Mouse (Mus musculus): ENCODE results near the gene Dennd1a.

DNA sequence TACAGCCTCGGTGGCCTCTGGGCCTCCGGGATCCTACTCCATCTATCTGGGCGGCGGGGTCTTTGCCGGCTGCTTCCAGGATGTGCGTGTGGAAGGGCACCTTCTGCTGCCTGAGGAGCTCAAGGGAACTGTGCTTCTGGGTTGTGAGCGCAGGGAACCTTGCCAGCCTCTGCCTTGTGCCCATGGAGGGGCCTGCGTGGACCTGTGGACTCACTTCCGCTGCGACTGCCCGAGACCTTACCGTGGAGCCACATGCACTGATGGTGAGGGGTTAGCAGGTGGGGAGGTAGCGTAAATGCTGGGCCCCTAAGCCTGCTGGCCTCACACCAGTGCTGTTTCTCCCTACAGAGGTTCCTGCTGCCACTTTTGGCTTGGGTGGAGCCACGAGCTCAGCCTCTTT is 496.5 kb downstream of the Dennd1a start:
- TF ChIP-seq CTCF (IDR thresholded peaks at IDR 0.05; ENCODE audit: control insufficient read depth, insufficient read depth, insufficient read length) (no peak), MYOD1 (IDR thresholded peaks at IDR 0.05; ENCODE audit: control insufficient read depth, insufficient read length, low read depth) (no peak), MYOG (IDR thresholded peaks at IDR 0.05; ENCODE audit: control insufficient read depth, extremely low read depth, insufficient read length) (no peak)

All from C2C12 (cell line).